Mouse (Mus musculus) lung, adult 2 months (tissue): ENCODE measurements around the gene Tln2.

Experiments
- CTCF ChIP-seq: fragments of 200-500 bp; IDR thresholded peaks from 2 replicates; pipeline ENCODE4 v1.5.1; 2011; ENCODE audit warnings: mild to moderate bottlenecking, low read length, control low read depth; ENCODE audit not compliant: insufficient read depth
- POLR2A ChIP-seq: fragments of 200-500 bp; IDR thresholded peaks from 2 replicates; pipeline ENCODE4 v1.6.1; 2011; ENCODE audit warnings: low read depth, mild to moderate bottlenecking, control low read depth, low read length, borderline replicate concordance; ENCODE audit errors: extremely low read depth

GRCm38 (mm10) chr9:67241683-67242082 lies 317.8 kb downstream of the Tln2 start:
- TF ChIP-seq POLR2A (no peak), CTCF (no peak)
